Mouse (Mus musculus): Measurements from ENCODE around the gene Dnaaf2. TPM values are rescaled to one million over a fixed set of nuclear protein-coding genes. Genes with fewer than 3 reads are reported as not detected.
"Not testable (repeated sequence)": the region's sequence is repeated elsewhere in the genome, so short reads cannot be mapped to it uniquely, and the experiment has no call there.

Dnaaf2 gene
- polyA plus RNA-seq, 1 experiment from 2014 or later: 11.3 TPM

DNA sequence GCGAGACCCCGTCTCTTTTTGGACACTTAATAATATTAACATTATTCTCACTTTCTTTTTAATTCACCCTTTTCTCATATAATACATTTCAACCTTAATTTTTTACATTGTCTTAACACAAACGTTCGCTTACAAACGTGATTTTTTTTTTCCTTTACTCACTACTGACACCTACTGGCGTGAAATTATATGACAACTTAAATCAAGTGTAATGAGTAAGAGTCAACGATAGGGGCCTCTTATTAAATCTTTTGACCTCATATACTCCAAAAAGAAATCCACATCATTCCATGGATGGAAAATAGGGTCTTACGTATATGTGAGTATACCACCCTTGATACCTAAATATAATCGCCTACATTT, 38.7 kb downstream of the Dnaaf2 start:
- H3K9me3 ChIP-seq (ENCODE audit: low read depth, low read length): no peaks in the 10 kb centered on the region
- no peak overlapping the region for H3K9ac ChIP-seq
- 5% methylated on average over 9 of the region's 9 CpGs for WGBS
- peak overlapping the region; percentile 74 for H3K4me3 ChIP-seq (ENCODE audit: low read depth, low read length)
- no peak overlapping the region for H3K27ac ChIP-seq (ENCODE audit: low read depth)
- peak; percentile 91 for DNase-seq
- H3K27me3 ChIP-seq (ENCODE audit: insufficient read depth, low read length): no peaks in the 10 kb centered on the region
- peak overlapping the region; percentile 45 for H3K4me2 ChIP-seq
- peaks cover 28% of the 10 kb centered on the region for H3K36me3 ChIP-seq (ENCODE audit: insufficient read depth)
- peak; percentile 78 for TF ChIP-seq CTCF (IDR thresholded peaks at IDR 0.05; ENCODE audit: low read depth)
- no peaks in the 10 kb centered on the region for H3K4me1 ChIP-seq (ENCODE audit: insufficient read depth)
- no peak for ATAC-seq (ENCODE audit: insufficient read depth)

DNA sequence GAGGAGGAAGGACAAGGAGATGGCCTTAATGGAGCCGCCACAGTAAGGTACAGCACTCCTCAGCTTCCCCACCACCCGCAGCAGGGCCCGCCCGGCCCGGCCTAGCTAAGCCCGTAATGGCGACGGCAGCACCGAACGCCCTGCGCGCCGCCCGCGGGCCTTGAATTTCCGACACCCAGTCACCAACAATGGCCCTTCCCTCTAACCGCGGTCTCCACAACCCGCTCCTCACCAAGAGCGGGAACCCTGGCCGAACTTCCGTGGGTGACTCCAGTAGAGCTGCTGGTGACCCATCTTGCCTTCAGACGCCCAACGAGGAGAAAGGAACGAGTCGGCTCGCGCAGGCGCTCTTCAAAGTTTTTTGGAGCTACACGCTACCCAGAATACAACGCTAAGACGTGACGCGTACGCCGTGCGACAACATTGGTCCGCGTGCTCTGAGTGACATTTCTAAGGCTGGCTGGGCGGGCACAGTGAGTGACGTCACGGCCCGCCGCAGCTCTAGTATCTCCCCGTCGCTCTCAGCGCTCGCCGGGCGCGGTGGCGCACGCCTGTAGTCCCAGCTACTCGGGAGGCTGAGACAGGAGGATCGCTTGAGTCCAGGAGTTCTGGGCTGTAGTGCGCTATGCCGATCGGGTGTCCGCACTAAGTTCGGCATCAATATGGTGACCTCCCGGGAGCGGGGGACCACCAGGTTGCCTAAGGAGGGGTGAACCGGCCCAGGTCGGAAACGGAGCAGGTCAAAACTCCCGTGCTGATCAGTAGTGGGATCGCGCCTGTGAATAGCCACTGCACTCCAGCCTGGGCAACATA, 39.3 kb downstream of the Dnaaf2 start, which contains the start of gene Rps29:
TSS of gene Rps29 (minus strand) at position 422 of the 813 bp plus-strand sequence.
- H3K9me3 ChIP-seq (ENCODE audit: low read depth, low read length); H3K4me1 ChIP-seq (ENCODE audit: insufficient read depth); H3K27me3 ChIP-seq (ENCODE audit: insufficient read depth, low read length): not testable (repeated sequence)
- peak within 1 kb of the TSS; percentile 96 for H3K27ac ChIP-seq (ENCODE audit: low read depth)
- H3K4me3 ChIP-seq (ENCODE audit: low read depth, low read length): peak within 1 kb of the TSS; percentile 74
- DNase-seq (peak; percentile 100), ATAC-seq (ENCODE audit: insufficient read depth) (peak; percentile 99)
- under 1% methylated on average over 58 of the region's 68 CpGs for WGBS
- peak within 1 kb of the TSS; percentile 86 for H3K4me2 ChIP-seq
- H3K36me3 ChIP-seq (ENCODE audit: insufficient read depth): peaks cover 28% of the 10 kb centered on the region
- H3K9ac ChIP-seq: peak within 1 kb of the TSS; percentile 89

- WGBS: under 1% methylated on average over 19 of the region's 19 CpGs
- Histone ChIP-seq H3K4me2 (peak overlapping the region; percentile 86), H3K27me3 (ENCODE audit: insufficient read depth, low read length) (no peaks in the 10 kb centered on the region), H3K36me3 (ENCODE audit: insufficient read depth) (peaks cover 28% of the 10 kb centered on the region), H3K9ac (peak overlapping the region; percentile 89), H3K4me1 (ENCODE audit: insufficient read depth) (no peaks in the 10 kb centered on the region), H3K4me3 (ENCODE audit: low read depth, low read length) (peak overlapping the region; percentile 74), H3K9me3 (ENCODE audit: low read depth, low read length) (no peaks in the 10 kb centered on the region), H3K27ac (ENCODE audit: low read depth) (peak overlapping the region; percentile 96)
- no peak for TF ChIP-seq CTCF (IDR thresholded peaks at IDR 0.05; ENCODE audit: low read depth)
- DNase-seq (peak; percentile 43), ATAC-seq (ENCODE audit: insufficient read depth) (no peak)
Observed at GRCm38 (mm10) chr12:69158366-69158764, 39.9 kb downstream of the Dnaaf2 start.

DNA sequence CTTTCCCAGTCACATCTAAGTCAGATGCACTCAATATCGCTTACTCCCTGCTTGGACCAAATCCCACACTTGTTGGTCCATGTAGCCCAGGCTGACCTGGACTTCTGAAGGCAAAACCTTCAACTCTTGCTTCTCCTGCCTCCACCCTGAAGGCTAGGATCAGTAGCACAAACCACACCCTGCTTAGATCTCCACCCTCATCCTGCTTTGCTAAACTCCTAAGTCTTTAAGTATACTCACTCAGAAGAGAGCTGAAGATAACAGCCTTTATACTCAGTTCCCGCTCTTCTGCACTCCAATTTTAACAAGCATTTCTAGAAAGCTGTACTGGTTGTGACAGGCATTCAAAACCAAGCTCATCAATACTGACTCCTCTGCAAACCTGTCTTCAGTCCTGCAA, 41.1 kb downstream of the Dnaaf2 start:
- WGBS: 95% methylated on average over 2 of the region's 2 CpGs
- ATAC-seq (ENCODE audit: insufficient read depth): no peak
- 0 out of 2 replicates have a peak overlapping the region, but pooled peaks have one; percentile 74 for H3K4me3 ChIP-seq (ENCODE audit: low read depth, low read length)
- peaks cover 28% of the 10 kb centered on the region for H3K36me3 ChIP-seq (ENCODE audit: insufficient read depth)
- H3K27ac ChIP-seq (ENCODE audit: low read depth): no peak overlapping the region
- H3K27me3 ChIP-seq (ENCODE audit: insufficient read depth, low read length): no peaks in the 10 kb centered on the region
- TF ChIP-seq CTCF (IDR thresholded peaks at IDR 0.05; ENCODE audit: low read depth): no peak
- no peaks in the 10 kb centered on the region for H3K4me1 ChIP-seq (ENCODE audit: insufficient read depth)
- no peak for DNase-seq
- no peaks in the 10 kb centered on the region for H3K9me3 ChIP-seq (ENCODE audit: low read depth, low read length)
- H3K9ac ChIP-seq: no peak overlapping the region
- H3K4me2 ChIP-seq: peak overlapping the region; percentile 86

DNA sequence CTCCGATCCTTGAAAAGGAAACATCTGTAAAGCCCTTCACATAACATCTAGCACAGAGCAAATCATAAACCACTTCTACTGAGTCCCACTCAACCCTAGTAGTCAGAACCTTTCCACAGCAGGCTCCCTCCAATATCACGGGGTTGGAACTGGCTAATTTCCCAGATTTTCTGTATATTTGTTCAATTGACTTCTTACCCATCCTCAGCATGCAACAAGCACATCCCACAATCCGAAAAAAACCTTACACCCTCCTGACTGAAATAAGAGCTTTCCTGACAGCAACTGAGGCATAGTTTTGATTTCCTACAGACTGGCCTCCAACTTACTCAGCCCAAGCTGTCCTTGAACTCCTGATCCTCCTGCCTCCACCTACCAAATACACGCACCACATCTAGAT, 41.8 kb downstream of the Dnaaf2 start:
- H3K27me3 ChIP-seq (ENCODE audit: insufficient read depth, low read length): no peaks in the 10 kb centered on the region

DNA sequence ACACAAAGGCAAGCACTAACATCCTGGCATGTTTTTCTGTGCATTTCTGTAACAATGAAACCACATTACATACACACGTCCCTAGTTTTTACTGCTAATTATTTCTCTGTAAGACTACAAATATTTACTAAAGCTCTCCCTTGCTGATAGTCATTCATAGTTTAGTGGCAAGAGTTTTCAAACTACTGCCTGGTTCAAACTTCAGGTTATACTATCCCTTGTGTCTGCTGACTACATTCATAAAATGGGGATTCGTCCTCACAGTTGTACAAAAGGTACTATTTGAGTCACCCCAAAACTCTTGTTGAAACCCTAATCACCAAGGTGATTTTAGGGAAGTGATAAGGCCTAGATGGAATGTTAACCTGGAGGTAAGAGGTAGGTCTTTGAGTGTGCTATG, 42.3 kb downstream of the Dnaaf2 start:
- H3K27ac ChIP-seq (ENCODE audit: low read depth): no peak overlapping the region
- no peaks in the 10 kb centered on the region for H3K9me3 ChIP-seq (ENCODE audit: low read depth, low read length)
- ATAC-seq (ENCODE audit: insufficient read depth): no peak
- no peaks in the 10 kb centered on the region for H3K4me1 ChIP-seq (ENCODE audit: insufficient read depth)
- DNase-seq: no peak
- no peak for TF ChIP-seq CTCF (IDR thresholded peaks at IDR 0.05; ENCODE audit: low read depth)
- H3K4me3 ChIP-seq (ENCODE audit: low read depth, low read length): no peak overlapping the region
- 72% methylated on average over 2 of the region's 2 CpGs for whole genome bisulfite sequencing
- H3K36me3 ChIP-seq (ENCODE audit: insufficient read depth): peaks cover 28% of the 10 kb centered on the region
- H3K4me2 ChIP-seq: no peak overlapping the region
- no peaks in the 10 kb centered on the region for H3K27me3 ChIP-seq (ENCODE audit: insufficient read depth, low read length)
- no peak overlapping the region for H3K9ac ChIP-seq

More for the DNA sequence above, 41.8 kb downstream of the Dnaaf2 start:
- Histone ChIP-seq H3K4me3 (ENCODE audit: low read depth, low read length) (no peak overlapping the region), H3K36me3 (ENCODE audit: insufficient read depth) (peaks cover 28% of the 10 kb centered on the region), H3K9me3 (ENCODE audit: low read depth, low read length) (no peaks in the 10 kb centered on the region), H3K4me2 (no peak overlapping the region), H3K27ac (ENCODE audit: low read depth) (no peak overlapping the region), H3K4me1 (ENCODE audit: insufficient read depth) (no peaks in the 10 kb centered on the region), H3K9ac (no peak overlapping the region)
- no peak for ATAC-seq (ENCODE audit: insufficient read depth)
- WGBS: 76% methylated on average over 4 of the region's 4 CpGs
- TF ChIP-seq CTCF (IDR thresholded peaks at IDR 0.05; ENCODE audit: low read depth): no peak
- peak; percentile 33 for DNase-seq

DNA sequence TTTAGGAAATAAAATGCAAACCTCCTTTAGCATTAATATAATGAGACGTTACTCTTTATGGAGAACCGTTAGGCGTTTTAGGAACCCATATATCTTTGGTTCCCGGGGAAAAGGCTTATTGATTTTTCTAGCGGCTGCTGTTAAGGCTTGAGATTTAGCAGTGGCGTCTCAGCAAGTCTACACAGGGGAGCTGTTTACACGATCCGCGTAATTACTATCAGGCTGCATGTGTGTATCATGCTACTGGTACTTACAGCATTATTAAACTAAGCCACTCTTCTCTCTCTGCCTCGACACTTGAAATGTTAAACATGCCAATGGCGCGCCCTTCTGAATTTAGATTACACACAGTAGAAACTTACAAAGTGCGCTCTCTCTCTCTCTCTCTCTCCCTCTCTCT, 48.2 kb downstream of the Dnaaf2 start:
- Histone ChIP-seq H3K27ac (ENCODE audit: low read depth) (no peak overlapping the region), H3K9ac (no peak overlapping the region), H3K4me2 (no peak overlapping the region), H3K36me3 (ENCODE audit: insufficient read depth) (0 out of 2 replicates have a peak, but pooled peaks cover 3% of the 10 kb centered on the region), H3K27me3 (ENCODE audit: insufficient read depth, low read length) (no peaks in the 10 kb centered on the region), H3K4me1 (ENCODE audit: insufficient read depth) (no peaks in the 10 kb centered on the region), H3K9me3 (ENCODE audit: low read depth, low read length) (no peaks in the 10 kb centered on the region), H3K4me3 (ENCODE audit: low read depth, low read length) (no peak overlapping the region)
- DNase-seq (no peak), ATAC-seq (ENCODE audit: insufficient read depth) (no peak)
- TF ChIP-seq CTCF (IDR thresholded peaks at IDR 0.05; ENCODE audit: low read depth): no peak
- 73% methylated on average over 13 of the region's 13 CpGs for WGBS
